Mouse (Mus musculus): ENCODE data around the gene Zfp775. TPM values are rescaled to one million over a fixed set of nuclear protein-coding genes. Genes with fewer than 3 reads are reported as not detected.

Gene Zfp775
- polyA plus RNA-seq (2014; fragmentation: Nextera tagmentation; extraction: Ambion mirVana) = 5.4 and 6.3 TPM in 2 replicates

DNA sequence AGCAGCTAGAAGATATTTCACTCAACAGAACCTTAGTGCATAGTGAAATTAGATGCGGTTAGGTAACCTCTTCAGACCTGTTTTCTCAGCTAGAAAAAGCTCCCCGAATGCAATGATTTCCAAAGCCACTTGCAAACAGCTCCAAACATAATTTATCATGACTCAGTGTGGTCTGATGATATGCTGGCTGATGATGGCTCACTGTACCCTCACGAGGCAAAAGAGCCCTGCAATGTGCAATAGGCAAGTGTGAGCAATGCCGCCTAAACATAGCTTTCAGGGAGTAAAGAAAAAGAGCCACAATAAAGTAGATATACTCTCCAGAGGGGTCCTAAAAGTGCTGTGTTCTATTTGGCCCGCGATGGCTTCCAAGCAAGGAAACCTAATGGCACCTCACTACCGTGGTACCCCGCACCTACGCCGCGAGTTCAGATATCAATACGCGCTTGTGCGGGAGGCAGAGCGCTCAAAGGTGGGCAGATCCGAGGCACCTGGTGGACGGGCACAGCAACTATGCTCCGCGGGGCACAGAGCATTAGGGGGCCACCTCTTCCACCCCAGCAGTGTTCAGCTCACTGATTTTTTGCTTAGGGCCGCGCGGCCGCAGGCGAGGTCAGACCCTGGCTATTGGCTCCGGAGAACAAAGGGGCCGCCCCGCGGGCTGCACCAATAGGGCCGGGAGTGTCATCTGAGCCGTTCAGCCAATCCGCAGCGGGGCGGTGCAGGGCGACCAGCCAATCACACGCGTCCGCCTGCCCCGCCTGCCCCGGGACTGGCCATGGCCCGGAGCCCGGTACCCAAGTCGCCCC is at the start of gene Zfp775:
Gene Zfp775 (plus strand): TSS at position 793 of the 809 bp plus-strand sequence.
- WGBS = 5% methylated on average over 42 of the region's 42 CpGs

DNA sequence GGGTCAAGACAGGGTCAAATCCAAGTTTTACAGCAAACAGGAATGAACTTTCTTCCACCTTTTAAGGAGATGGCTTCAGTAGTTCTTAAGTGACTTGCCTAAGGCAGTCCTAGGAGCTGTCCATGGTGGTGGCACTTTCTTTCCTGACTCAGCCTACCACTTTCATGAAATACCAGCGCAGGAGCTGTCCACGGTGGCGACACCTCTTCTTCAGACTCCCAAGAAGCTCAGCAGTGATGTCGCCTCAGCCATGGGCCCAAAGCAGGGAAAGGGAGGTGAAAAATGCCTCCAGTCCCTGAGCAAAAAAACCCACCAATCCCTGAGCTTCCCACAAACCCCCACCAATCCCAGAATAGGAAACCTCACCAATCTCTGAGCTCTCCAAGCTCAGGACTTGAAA is 48.9 kb upstream of the Zfp775 start:
- no peaks in the 10 kb centered on the region for H3K27me3 ChIP-seq (ENCODE audit: control insufficient read depth, insufficient read depth, low read length)
- no peaks in the 10 kb centered on the region for H3K9me3 ChIP-seq (ENCODE audit: control insufficient read depth, low read length)
- WGBS = 35% methylated on average over 4 of the region's 4 CpGs
- H3K9ac ChIP-seq (ENCODE audit: low read length) = no peak overlapping the region
- H3K4me2 ChIP-seq (ENCODE audit: low read length) = no peak overlapping the region
- H3K4me1 ChIP-seq (ENCODE audit: control insufficient read depth in 2 of 2, insufficient read depth in 2 of 2, low read length in 2 of 2) = peaks cover 9 to 12% of the 10 kb centered on the region in 2 experiments
- no peak for ATAC-seq (ENCODE audit: insufficient number of reproducible peaks, insufficient read depth, low FRiP score, low read depth)
- no peaks in the 10 kb centered on the region for H3K36me3 ChIP-seq (ENCODE audit: control insufficient read depth, insufficient read depth, low read length)
- no peak overlapping the region for H3K4me3 ChIP-seq (ENCODE audit: control insufficient read depth in 1 of 2, insufficient read depth in 1 of 2, low read depth in 1 of 2, low read length in 2 of 2)
- H3K27ac ChIP-seq (replicated peaks in 1 of 2; ENCODE audit: control insufficient read depth in 1 of 2, insufficient read depth in 1 of 2, low read depth in 2 of 2, low read length in 2 of 2) = no peak overlapping the region

More for the DNA sequence above, at the start of gene Zfp775:
- Histone ChIP-seq H3K4me2 (ENCODE audit: low read length) (peak within 1 kb of the TSS; percentile 92), H3K4me3 (ENCODE audit: control insufficient read depth in 1 of 2, insufficient read depth in 1 of 2, low read depth in 1 of 2, low read length in 2 of 2) (peak within 1 kb of the TSS; percentile 80 to 81), H3K9ac (ENCODE audit: low read length) (peak within 1 kb of the TSS; percentile 88), H3K4me1 (ENCODE audit: control insufficient read depth in 2 of 2, insufficient read depth in 2 of 2, low read length in 2 of 2) (peaks cover 0 to 11% of the 10 kb centered on the region in 2 experiments; a peak in 1 of 4 replicates), H3K9me3 (ENCODE audit: control insufficient read depth, low read length) (peaks cover 16% of the 10 kb centered on the region), H3K27me3 (ENCODE audit: control insufficient read depth, insufficient read depth, low read length) (no peaks in the 10 kb centered on the region), H3K27ac (replicated peaks in 1 of 2; ENCODE audit: control insufficient read depth in 1 of 2, insufficient read depth in 1 of 2, low read depth in 2 of 2, low read length in 2 of 2) (peak within 1 kb of the TSS; percentile 80 to 84), H3K36me3 (ENCODE audit: control insufficient read depth, insufficient read depth, low read length) (peaks cover 42% of the 10 kb centered on the region)
- ATAC-seq (ENCODE audit: insufficient number of reproducible peaks, insufficient read depth, low FRiP score, low read depth) = peak; percentile 99

DNA sequence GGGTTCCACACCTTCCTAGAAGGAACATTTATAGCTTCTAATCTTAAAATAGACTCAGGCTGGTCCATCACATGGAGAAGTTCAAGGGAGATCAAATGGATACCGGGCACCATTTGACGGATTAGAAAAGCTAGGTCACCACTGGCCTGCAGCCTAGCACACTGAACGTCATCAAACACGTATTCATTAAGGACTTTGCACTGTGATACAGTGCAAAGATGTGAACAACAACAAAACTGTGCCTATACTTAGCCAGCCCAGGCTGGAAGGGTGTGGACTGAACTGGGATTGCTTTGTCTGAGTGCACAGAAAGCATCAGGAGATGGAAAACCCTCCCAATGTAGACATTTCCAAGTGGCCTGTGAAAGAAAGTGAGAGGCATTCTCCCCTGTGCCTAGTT is 48.0 kb upstream of the Zfp775 start:
- WGBS = 71% methylated on average over 4 of the region's 4 CpGs
- no peak for ATAC-seq (ENCODE audit: insufficient number of reproducible peaks, insufficient read depth, low FRiP score, low read depth)

GRCm38 (mm10) chr6:48554280-48555103 is 47.4 kb upstream of the Zfp775 start, which contains the start of gene Lrrc61:
Lrrc61 (plus strand) TSS chr6:48554796.
- Histone ChIP-seq H3K9me3 (ENCODE audit: control insufficient read depth, low read length) (no peaks in the 10 kb centered on the region), H3K4me1 (ENCODE audit: control insufficient read depth in 2 of 2, insufficient read depth in 2 of 2, low read length in 2 of 2) (peaks cover 9 to 12% of the 10 kb centered on the region in 2 experiments), H3K36me3 (ENCODE audit: control insufficient read depth, insufficient read depth, low read length) (0 out of 2 replicates have a peak, but pooled peaks cover 5% of the 10 kb centered on the region), H3K4me2 (ENCODE audit: low read length) (peak within 1 kb of the TSS; percentile 92), H3K4me3 (ENCODE audit: control insufficient read depth in 1 of 2, insufficient read depth in 1 of 2, low read depth in 1 of 2, low read length in 2 of 2) (peak within 1 kb of the TSS; percentile 55 to 57), H3K27ac (replicated peaks in 1 of 2; ENCODE audit: control insufficient read depth in 1 of 2, insufficient read depth in 1 of 2, low read depth in 2 of 2, low read length in 2 of 2) (peak within 1 kb of the TSS; percentile 97 to 99), H3K9ac (ENCODE audit: low read length) (peak within 1 kb of the TSS; percentile 83), H3K27me3 (ENCODE audit: control insufficient read depth, insufficient read depth, low read length) (no peaks in the 10 kb centered on the region)
- under 1% methylated on average over 39 of the region's 39 CpGs for WGBS
- peak; percentile 86 for ATAC-seq (ENCODE audit: insufficient number of reproducible peaks, insufficient read depth, low FRiP score, low read depth)

More for the DNA sequence above, 48.0 kb upstream of the Zfp775 start:
- Histone ChIP-seq H3K36me3 (ENCODE audit: control insufficient read depth, insufficient read depth, low read length) (no peaks in the 10 kb centered on the region), H3K9me3 (ENCODE audit: control insufficient read depth, low read length) (no peaks in the 10 kb centered on the region), H3K4me3 (ENCODE audit: control insufficient read depth in 1 of 2, insufficient read depth in 1 of 2, low read depth in 1 of 2, low read length in 2 of 2) (peak overlapping the region; percentile 55 to 57), H3K9ac (ENCODE audit: low read length) (peak overlapping the region; percentile 83), H3K27ac (replicated peaks in 1 of 2; ENCODE audit: control insufficient read depth in 1 of 2, insufficient read depth in 1 of 2, low read depth in 2 of 2, low read length in 2 of 2) (peak overlapping the region; percentile 97 to 99), H3K4me1 (ENCODE audit: control insufficient read depth in 2 of 2, insufficient read depth in 2 of 2, low read length in 2 of 2) (peaks cover 9 to 12% of the 10 kb centered on the region in 2 experiments), H3K4me2 (ENCODE audit: low read length) (peak overlapping the region; percentile 92), H3K27me3 (ENCODE audit: control insufficient read depth, insufficient read depth, low read length) (no peaks in the 10 kb centered on the region)

GRCm38 (mm10) chr6:48555104-48555890 is 46.6 kb upstream of the Zfp775 start:
- Histone ChIP-seq H3K27me3 (ENCODE audit: control insufficient read depth, insufficient read depth, low read length) (no peaks in the 10 kb centered on the region), H3K4me2 (ENCODE audit: low read length) (peak overlapping the region; percentile 92), H3K4me1 (ENCODE audit: control insufficient read depth in 2 of 2, insufficient read depth in 2 of 2, low read length in 2 of 2) (peaks cover 9 to 12% of the 10 kb centered on the region in 2 experiments), H3K9ac (ENCODE audit: low read length) (peak overlapping the region; percentile 83), H3K36me3 (ENCODE audit: control insufficient read depth, insufficient read depth, low read length) (peaks cover 12% of the 10 kb centered on the region; the same call in 1 of the 2 replicates), H3K27ac (replicated peaks in 1 of 2; ENCODE audit: control insufficient read depth in 1 of 2, insufficient read depth in 1 of 2, low read depth in 2 of 2, low read length in 2 of 2) (peak overlapping the region; percentile 97 to 99), H3K4me3 (ENCODE audit: control insufficient read depth in 1 of 2, insufficient read depth in 1 of 2, low read depth in 1 of 2, low read length in 2 of 2) (peak overlapping the region; percentile 55 to 57), H3K9me3 (ENCODE audit: control insufficient read depth, low read length) (no peaks in the 10 kb centered on the region)
- ATAC-seq (ENCODE audit: insufficient number of reproducible peaks, insufficient read depth, low FRiP score, low read depth) = peak; percentile 73; the same call in 1 of the 2 replicates
- 29% methylated on average over 14 of the region's 14 CpGs for WGBS

GRCm38 (mm10) chr6:48555956-48556355 is 45.9 kb upstream of the Zfp775 start:
- peaks cover 9 to 12% of the 10 kb centered on the region in 2 experiments for H3K4me1 ChIP-seq (ENCODE audit: control insufficient read depth in 2 of 2, insufficient read depth in 2 of 2, low read length in 2 of 2)
- H3K9ac ChIP-seq (ENCODE audit: low read length) = no peak overlapping the region
- 75% methylated on average over 3 of the region's 3 CpGs for WGBS
- H3K27me3 ChIP-seq (ENCODE audit: control insufficient read depth, insufficient read depth, low read length) = no peaks in the 10 kb centered on the region
- peaks cover 16% of the 10 kb centered on the region; the same call in 1 of the 2 replicates for H3K36me3 ChIP-seq (ENCODE audit: control insufficient read depth, insufficient read depth, low read length)
- peak overlapping the region in 1 of 2 experiments; percentile 99; a peak in 1 of 4 replicates for H3K27ac ChIP-seq (replicated peaks in 1 of 2; ENCODE audit: control insufficient read depth in 1 of 2, insufficient read depth in 1 of 2, low read depth in 2 of 2, low read length in 2 of 2)
- no peak for ATAC-seq (ENCODE audit: insufficient number of reproducible peaks, insufficient read depth, low FRiP score, low read depth)
- H3K9me3 ChIP-seq (ENCODE audit: control insufficient read depth, low read length) = no peaks in the 10 kb centered on the region
- no peak overlapping the region for H3K4me2 ChIP-seq (ENCODE audit: low read length)
- no peak overlapping the region for H3K4me3 ChIP-seq (ENCODE audit: control insufficient read depth in 1 of 2, insufficient read depth in 1 of 2, low read depth in 1 of 2, low read length in 2 of 2)
